Mouse (Mus musculus) adrenal gland, adult 8-10 months (tissue): Measurements from ENCODE around the gene Rnf208. TPM values are rescaled to one million over a fixed set of nuclear protein-coding genes. Genes with fewer than 3 reads are reported as not detected.

Experiments used
- DNase-seq: peaks from one replicate; pipeline ENCODE4 v3.0.0; 2022
- total RNA-seq, 4 experiments: library from RNA; stranded (reverse); gene quantifications; 2 replicates each; pipeline ENCODE4 v1.2.4; 2022

The Rnf208 gene
- total RNA-seq, result 10 to 100 TPM; 10.3 to 18.0 (median 12.3) TPM

- no peak for DNase-seq
These were observed at the start of gene Rnf208, which contains the start of gene Cysrt1 for GRCm38 (mm10) chr2:25242101-25242506. Gene Rnf208, plus strand, starts transcription at chr2:25242255. Gene Cysrt1, minus strand, starts transcription at chr2:25242452.

GRCm38 (mm10) chr2:25193330-25193770 lies 48.7 kb upstream of the Rnf208 start:
- peak; percentile 76 for DNase-seq

GRCm38 (mm10) chr2:25194006-25194405 lies 48.0 kb upstream of the Rnf208 start:
- no peak for DNase-seq

- no peak for DNase-seq
These were observed 47.4 kb upstream of the Rnf208 start for GRCm38 (mm10) chr2:25194486-25195171.

GRCm38 (mm10) chr2:25195211-25196156 lies 46.6 kb upstream of the Rnf208 start:
- DNase-seq, result peak; percentile 79

GRCm38 (mm10) chr2:25196172-25196954 lies 45.7 kb upstream of the Rnf208 start, which contains the start of gene Tor4a:
Gene Tor4a, minus strand, starts transcription at chr2:25196886.
- peak; percentile 91 for DNase-seq

GRCm38 (mm10) chr2:25197191-25197590 lies 44.9 kb upstream of the Rnf208 start:
- DNase-seq, result no peak

GRCm38 (mm10) chr2:25197946-25198345 lies 44.1 kb upstream of the Rnf208 start:
- no peak for DNase-seq

GRCm38 (mm10) chr2:25200631-25201030 lies 41.4 kb upstream of the Rnf208 start:
- no peak for DNase-seq

- no peak for DNase-seq
These were observed 38.3 kb upstream of the Rnf208 start for GRCm38 (mm10) chr2:25203631-25204214.

- no peak for DNase-seq
These were observed 34.5 kb upstream of the Rnf208 start for GRCm38 (mm10) chr2:25207593-25207992.

- DNase-seq, result no peak
These were observed 31.4 kb upstream of the Rnf208 start for GRCm38 (mm10) chr2:25210686-25211085.

GRCm38 (mm10) chr2:25211121-25211670 lies 30.9 kb upstream of the Rnf208 start, which contains the start of gene Nelfb:
Gene Nelfb, minus strand, starts transcription at chr2:25211489.
- peak; percentile 86 for DNase-seq

GRCm38 (mm10) chr2:25213266-25213865 lies 28.7 kb upstream of the Rnf208 start:
- DNase-seq, result no peak

- DNase-seq, result no peak
These were observed 27.6 kb upstream of the Rnf208 start, which contains the start of gene Stpg3 for GRCm38 (mm10) chr2:25214444-25214843. Gene Stpg3, minus strand, starts transcription at chr2:25214637.

GRCm38 (mm10) chr2:25217666-25218065 lies 24.4 kb upstream of the Rnf208 start:
- no peak for DNase-seq

GRCm38 (mm10) chr2:25218445-25218844 lies 23.6 kb upstream of the Rnf208 start, which contains the start of gene Fam166a:
Gene Fam166a, plus strand, starts transcription at chr2:25218745.
- no peak for DNase-seq

- no peak for DNase-seq
These were observed 20.7 kb upstream of the Rnf208 start for GRCm38 (mm10) chr2:25221331-25221772.

- DNase-seq, result peak; percentile 86
These were observed 18.2 kb upstream of the Rnf208 start for GRCm38 (mm10) chr2:25223681-25224491.

- DNase-seq, result no peak
These were observed 17.6 kb upstream of the Rnf208 start, which contains the start of gene Tubb4b for GRCm38 (mm10) chr2:25224492-25224765. Gene Tubb4b, minus strand, starts transcription at chr2:25224702.
